Mouse (Mus musculus): Measurements from ENCODE around the gene Gm20388. TPM values are rescaled to one million over a fixed set of nuclear protein-coding genes. Genes with fewer than 3 reads are reported as not detected.

Gm20388 gene
- polyA plus RNA-seq, 1 experiment from 2014 or later: 12.4 TPM

GRCm38 (mm10) chr8:120075347-120075746, 164.7 kb downstream of the Gm20388 start:
- 41% methylated on average over 6 of the region's 6 CpGs for WGBS
- Histone ChIP-seq H3K27ac (ENCODE audit: low read depth, low read length) (no peak overlapping the region), H3K4me3 (ENCODE audit: low read length) (no peak overlapping the region), H3K9ac (ENCODE audit: low read depth, low read length) (no peak overlapping the region; the same call in 1 of the 2 replicates), H3K36me3 (ENCODE audit: control insufficient read depth, insufficient read depth, low read length) (peaks cover under 1% of the 10 kb centered on the region; the same call in 1 of the 2 replicates), H3K27me3 (replicated peaks; ENCODE audit: control insufficient read depth, insufficient read depth, low read length) (no peaks in the 10 kb centered on the region), H3K4me1 (ENCODE audit: control insufficient read depth, insufficient read depth, low read depth, low read length) (no peaks in the 10 kb centered on the region; the same call in 1 of the 2 replicates), H3K9me3 (ENCODE audit: control insufficient read depth, low read length) (no peaks in the 10 kb centered on the region), H3K4me2 (ENCODE audit: low read length) (no peak overlapping the region)
- no peak for ATAC-seq

- no peaks in the 10 kb centered on the region for H3K4me1 ChIP-seq (ENCODE audit: control insufficient read depth, insufficient read depth, low read depth, low read length)
- no peak overlapping the region for H3K4me3 ChIP-seq (ENCODE audit: low read length)
- no peak overlapping the region for H3K4me2 ChIP-seq (ENCODE audit: low read length)
- peaks cover 14% of the 10 kb centered on the region for H3K36me3 ChIP-seq (ENCODE audit: control insufficient read depth, insufficient read depth, low read length)
- no peaks in the 10 kb centered on the region for H3K27me3 ChIP-seq (replicated peaks; ENCODE audit: control insufficient read depth, insufficient read depth, low read length)
- H3K9ac ChIP-seq (ENCODE audit: low read depth, low read length): no peak overlapping the region
- H3K27ac ChIP-seq (ENCODE audit: low read depth, low read length): no peak overlapping the region
- ATAC-seq: peak; percentile 62; the same call in 1 of the 2 replicates
- WGBS: 15% methylated on average over 10 of the region's 10 CpGs
- no peaks in the 10 kb centered on the region for H3K9me3 ChIP-seq (ENCODE audit: control insufficient read depth, low read length)
Measured at GRCm38 (mm10) chr8:120078080-120078479, 167.4 kb downstream of the Gm20388 start.

GRCm38 (mm10) chr8:120079361-120079760, 168.7 kb downstream of the Gm20388 start:
- Histone ChIP-seq H3K36me3 (ENCODE audit: control insufficient read depth, insufficient read depth, low read length) (peaks cover 17% of the 10 kb centered on the region), H3K9me3 (ENCODE audit: control insufficient read depth, low read length) (no peaks in the 10 kb centered on the region), H3K4me1 (ENCODE audit: control insufficient read depth, insufficient read depth, low read depth, low read length) (no peaks in the 10 kb centered on the region), H3K4me2 (ENCODE audit: low read length) (no peak overlapping the region), H3K27me3 (replicated peaks; ENCODE audit: control insufficient read depth, insufficient read depth, low read length) (no peaks in the 10 kb centered on the region), H3K4me3 (ENCODE audit: low read length) (no peak overlapping the region), H3K27ac (ENCODE audit: low read depth, low read length) (no peak overlapping the region), H3K9ac (ENCODE audit: low read depth, low read length) (no peak overlapping the region)
- no peak for ATAC-seq
- 65% methylated on average over 5 of the region's 5 CpGs for WGBS

- H3K36me3 ChIP-seq (ENCODE audit: control insufficient read depth, insufficient read depth, low read length): peaks cover 38% of the 10 kb centered on the region
- no peaks in the 10 kb centered on the region for H3K4me1 ChIP-seq (ENCODE audit: control insufficient read depth, insufficient read depth, low read depth, low read length)
- 81% methylated on average over 8 of the region's 8 CpGs for WGBS
- no peak overlapping the region for H3K9ac ChIP-seq (ENCODE audit: low read depth, low read length)
- H3K27ac ChIP-seq (ENCODE audit: low read depth, low read length): no peak overlapping the region
- no peaks in the 10 kb centered on the region for H3K9me3 ChIP-seq (ENCODE audit: control insufficient read depth, low read length)
- peak; percentile 61; the same call in 1 of the 2 replicates for ATAC-seq
- no peaks in the 10 kb centered on the region for H3K27me3 ChIP-seq (replicated peaks; ENCODE audit: control insufficient read depth, insufficient read depth, low read length)
- no peak overlapping the region for H3K4me2 ChIP-seq (ENCODE audit: low read length)
- H3K4me3 ChIP-seq (ENCODE audit: low read length): no peak overlapping the region
Measured at GRCm38 (mm10) chr8:120083261-120083660, 172.6 kb downstream of the Gm20388 start.

- Histone ChIP-seq H3K4me3 (ENCODE audit: low read length) (no peak overlapping the region), H3K9me3 (ENCODE audit: control insufficient read depth, low read length) (no peaks in the 10 kb centered on the region), H3K27me3 (replicated peaks; ENCODE audit: control insufficient read depth, insufficient read depth, low read length) (no peaks in the 10 kb centered on the region), H3K4me1 (ENCODE audit: control insufficient read depth, insufficient read depth, low read depth, low read length) (no peaks in the 10 kb centered on the region), H3K36me3 (ENCODE audit: control insufficient read depth, insufficient read depth, low read length) (peaks cover 38% of the 10 kb centered on the region), H3K27ac (ENCODE audit: low read depth, low read length) (no peak overlapping the region), H3K4me2 (ENCODE audit: low read length) (no peak overlapping the region), H3K9ac (ENCODE audit: low read depth, low read length) (no peak overlapping the region)
- no peak for ATAC-seq
- WGBS: 94% methylated on average over 8 of the region's 8 CpGs
Measured at GRCm38 (mm10) chr8:120084783-120085182, 174.1 kb downstream of the Gm20388 start.

- no peak overlapping the region for H3K4me3 ChIP-seq (ENCODE audit: low read length)
- H3K27ac ChIP-seq (ENCODE audit: low read depth, low read length): no peak overlapping the region
- no peaks in the 10 kb centered on the region for H3K9me3 ChIP-seq (ENCODE audit: control insufficient read depth, low read length)
- H3K4me2 ChIP-seq (ENCODE audit: low read length): no peak overlapping the region
- H3K9ac ChIP-seq (ENCODE audit: low read depth, low read length): no peak overlapping the region
- no peaks in the 10 kb centered on the region for H3K27me3 ChIP-seq (replicated peaks; ENCODE audit: control insufficient read depth, insufficient read depth, low read length)
- no peak for ATAC-seq
- H3K36me3 ChIP-seq (ENCODE audit: control insufficient read depth, insufficient read depth, low read length): peaks cover 35% of the 10 kb centered on the region
- no peaks in the 10 kb centered on the region for H3K4me1 ChIP-seq (ENCODE audit: control insufficient read depth, insufficient read depth, low read depth, low read length)
- 79% methylated on average over 7 of the region's 7 CpGs for WGBS
Measured at GRCm38 (mm10) chr8:120089511-120089910, 178.9 kb downstream of the Gm20388 start.

GRCm38 (mm10) chr8:120091032-120091431, 180.4 kb downstream of the Gm20388 start:
- Histone ChIP-seq H3K9ac (ENCODE audit: low read depth, low read length) (no peak overlapping the region), H3K27ac (ENCODE audit: low read depth, low read length) (no peak overlapping the region), H3K4me1 (ENCODE audit: control insufficient read depth, insufficient read depth, low read depth, low read length) (no peaks in the 10 kb centered on the region), H3K27me3 (replicated peaks; ENCODE audit: control insufficient read depth, insufficient read depth, low read length) (no peaks in the 10 kb centered on the region), H3K4me3 (ENCODE audit: low read length) (no peak overlapping the region), H3K36me3 (ENCODE audit: control insufficient read depth, insufficient read depth, low read length) (peaks cover 30% of the 10 kb centered on the region), H3K9me3 (ENCODE audit: control insufficient read depth, low read length) (no peaks in the 10 kb centered on the region), H3K4me2 (ENCODE audit: low read length) (no peak overlapping the region)
- WGBS: 98% methylated on average over 3 of the region's 3 CpGs
- ATAC-seq: no peak

GRCm38 (mm10) chr8:120093103-120093502, 182.5 kb downstream of the Gm20388 start:
- H3K27ac ChIP-seq (ENCODE audit: low read depth, low read length): no peak overlapping the region
- H3K4me1 ChIP-seq (ENCODE audit: control insufficient read depth, insufficient read depth, low read depth, low read length): no peaks in the 10 kb centered on the region
- no peak for ATAC-seq
- H3K27me3 ChIP-seq (replicated peaks; ENCODE audit: control insufficient read depth, insufficient read depth, low read length): no peaks in the 10 kb centered on the region
- H3K9me3 ChIP-seq (ENCODE audit: control insufficient read depth, low read length): no peaks in the 10 kb centered on the region
- H3K36me3 ChIP-seq (ENCODE audit: control insufficient read depth, insufficient read depth, low read length): peaks cover 14% of the 10 kb centered on the region
- no peak overlapping the region for H3K4me2 ChIP-seq (ENCODE audit: low read length)
- H3K4me3 ChIP-seq (ENCODE audit: low read length): no peak overlapping the region
- 95% methylated on average over 3 of the region's 3 CpGs for WGBS
- no peak overlapping the region for H3K9ac ChIP-seq (ENCODE audit: low read depth, low read length)

- H3K9ac ChIP-seq (ENCODE audit: low read depth, low read length): no peak overlapping the region
- H3K27ac ChIP-seq (ENCODE audit: low read depth, low read length): no peak overlapping the region
- H3K4me3 ChIP-seq (ENCODE audit: low read length): no peak overlapping the region
- H3K9me3 ChIP-seq (ENCODE audit: control insufficient read depth, low read length): no peaks in the 10 kb centered on the region
- ATAC-seq: no peak
- 88% methylated on average over 10 of the region's 10 CpGs for WGBS
- H3K27me3 ChIP-seq (replicated peaks; ENCODE audit: control insufficient read depth, insufficient read depth, low read length): no peaks in the 10 kb centered on the region
- H3K4me2 ChIP-seq (ENCODE audit: low read length): no peak overlapping the region
- peaks cover 14% of the 10 kb centered on the region for H3K36me3 ChIP-seq (ENCODE audit: control insufficient read depth, insufficient read depth, low read length)
- H3K4me1 ChIP-seq (ENCODE audit: control insufficient read depth, insufficient read depth, low read depth, low read length): peaks cover 3% of the 10 kb centered on the region
Measured at GRCm38 (mm10) chr8:120094801-120095200, 184.2 kb downstream of the Gm20388 start.

- 81% methylated on average over 2 of the region's 2 CpGs for WGBS
- H3K27ac ChIP-seq (ENCODE audit: low read depth, low read length): no peak overlapping the region
- H3K4me2 ChIP-seq (ENCODE audit: low read length): no peak overlapping the region
- no peak overlapping the region for H3K9ac ChIP-seq (ENCODE audit: low read depth, low read length)
- no peak for ATAC-seq
- H3K36me3 ChIP-seq (ENCODE audit: control insufficient read depth, insufficient read depth, low read length): peaks cover 3% of the 10 kb centered on the region
- no peaks in the 10 kb centered on the region for H3K9me3 ChIP-seq (ENCODE audit: control insufficient read depth, low read length)
- peaks cover 10% of the 10 kb centered on the region for H3K4me1 ChIP-seq (ENCODE audit: control insufficient read depth, insufficient read depth, low read depth, low read length)
- no peak overlapping the region for H3K4me3 ChIP-seq (ENCODE audit: low read length)
- no peaks in the 10 kb centered on the region for H3K27me3 ChIP-seq (replicated peaks; ENCODE audit: control insufficient read depth, insufficient read depth, low read length)
Measured at GRCm38 (mm10) chr8:120096486-120096885, 185.8 kb downstream of the Gm20388 start.
